Comparison of ENCODE assay signal across 7 mouse cellular contexts in genomic region chr11:117316441-117317331, GRCm38 (mm10).
DNase-seq lines count a peak whose midpoint lies in the region; ATAC-seq and TF ChIP-seq lines count a peak whose summit lies in the region.

No protein-coding gene starts in this region.

- H3K27me3 ChIP-seq in spleen, adult 2 months (ENCODE audit: control insufficient read depth, insufficient read depth, low read length), result no peaks in the 10 kb centered on the region
- H3K27me3 ChIP-seq in hindbrain, embryonic 11.5 days (ENCODE audit: control insufficient read depth, insufficient read depth, low read length), result no peaks in the 10 kb centered on the region
- no peaks in the 10 kb centered on the region for H3K27me3 ChIP-seq in liver, embryonic 15.5 days
- no peaks in the 10 kb centered on the region for H3K27me3 ChIP-seq in neural tube, embryonic 14.5 days (ENCODE audit: control insufficient read depth, insufficient read depth, low read length)

- peaks cover 61% of the 10 kb centered on the region for H3K4me1 ChIP-seq in spleen, adult 2 months (ENCODE audit: control insufficient read depth, insufficient read depth, insufficient read length)
- peaks cover 37% of the 10 kb centered on the region for H3K4me1 ChIP-seq in hindbrain, embryonic 11.5 days (replicated peaks; ENCODE audit: control insufficient read depth, insufficient read depth, low read length)
- H3K4me1 ChIP-seq in liver, embryonic 15.5 days (replicated peaks), result peaks cover 77% of the 10 kb centered on the region
- H3K4me1 ChIP-seq in neural tube, embryonic 14.5 days (ENCODE audit: control insufficient read depth, insufficient read depth, low read length), result peaks cover 36% of the 10 kb centered on the region

- no peak for DNase-seq in spleen, adult 2 months (ENCODE audit: low read depth in 1 of 2, low spot score in 2 of 2)
- DNase-seq in spleen, postnatal 14 days (ENCODE audit: low spot score in 2 of 2), result no peak
- DNase-seq in embryo, embryonic 9.5 days (ENCODE audit: extremely low spot score), result peak; percentile 55
- peak; percentile 53 for DNase-seq in hindbrain, embryonic 11.5 days (ENCODE audit: low spot score)
- DNase-seq in spleen, postnatal 10 days (ENCODE audit: low spot score in 2 of 2), result no peak

- no peak for TF ChIP-seq CTCF in spleen, adult 2 months (IDR thresholded peaks at IDR 0.05; ENCODE audit: extremely low read depth, insufficient read depth, insufficient read length, insufficient replicate concordance)

- H3K9ac ChIP-seq in hindbrain, embryonic 11.5 days (ENCODE audit: low read depth, low read length), result peak overlapping the region; percentile 40; the same call in 1 of the 2 replicates
- H3K9ac ChIP-seq in liver, embryonic 15.5 days, result 0 out of 2 replicates have a peak overlapping the region, but pooled peaks have one; percentile 32
- H3K9ac ChIP-seq in neural tube, embryonic 14.5 days (replicated peaks; ENCODE audit: low read depth, low read length), result 0 out of 2 replicates have a peak overlapping the region, but pooled peaks have one; percentile 0

- TF ChIP-seq POLR2A in spleen, adult 2 months (IDR thresholded peaks at IDR 0.05; ENCODE audit: low read depth, low read length), result no peak

- no peak for ATAC-seq in hindbrain, embryonic 11.5 days (ENCODE audit: low FRiP score)
- ATAC-seq in liver, embryonic 15.5 days (ENCODE audit: insufficient read depth), result no peak
- no peak for ATAC-seq in neural tube, embryonic 14.5 days (ENCODE audit: low read depth)

- H3K9me3 ChIP-seq in hindbrain, embryonic 11.5 days (ENCODE audit: control insufficient read depth, low read length), result no peaks in the 10 kb centered on the region
- H3K9me3 ChIP-seq in liver, embryonic 15.5 days (replicated peaks), result no peaks in the 10 kb centered on the region
- no peaks in the 10 kb centered on the region for H3K9me3 ChIP-seq in neural tube, embryonic 14.5 days (ENCODE audit: control insufficient read depth, low read length)

- H3K4me3 ChIP-seq in spleen, adult 2 months (ENCODE audit: extremely low read depth, insufficient read depth, insufficient read length), result no peak overlapping the region
- H3K4me3 ChIP-seq in hindbrain, embryonic 11.5 days (ENCODE audit: low read depth, low read length), result no peak overlapping the region
- H3K4me3 ChIP-seq in liver, embryonic 15.5 days (replicated peaks), result peak overlapping the region; percentile 24; the same call in 1 of the 2 replicates
- H3K4me3 ChIP-seq in neural tube, embryonic 14.5 days (ENCODE audit: low read depth, low read length), result no peak overlapping the region

- peak overlapping the region; percentile 25 for H3K4me2 ChIP-seq in hindbrain, embryonic 11.5 days (replicated peaks; ENCODE audit: low read depth, low read length)
- peak overlapping the region; percentile 58 for H3K4me2 ChIP-seq in liver, embryonic 15.5 days
- no peak overlapping the region for H3K4me2 ChIP-seq in neural tube, embryonic 14.5 days (ENCODE audit: low read depth, low read length)

- H3K27ac ChIP-seq in spleen, adult 2 months (ENCODE audit: insufficient read depth, low read length), result peak overlapping the region; percentile 94
- H3K27ac ChIP-seq in hindbrain, embryonic 11.5 days (ENCODE audit: low read depth, low read length), result peak overlapping the region; percentile 92
- peak overlapping the region; percentile 82 for H3K27ac ChIP-seq in liver, embryonic 15.5 days (replicated peaks)
- peak overlapping the region; percentile 85 for H3K27ac ChIP-seq in neural tube, embryonic 14.5 days (ENCODE audit: low read depth, low read length)

- no peaks in the 10 kb centered on the region for H3K36me3 ChIP-seq in spleen, adult 2 months (ENCODE audit: control insufficient read depth, insufficient read depth, low read length)
- no peaks in the 10 kb centered on the region for H3K36me3 ChIP-seq in hindbrain, embryonic 11.5 days (ENCODE audit: control insufficient read depth, insufficient read depth, low read length)
- no peaks in the 10 kb centered on the region for H3K36me3 ChIP-seq in liver, embryonic 15.5 days (replicated peaks)
- no peaks in the 10 kb centered on the region for H3K36me3 ChIP-seq in neural tube, embryonic 14.5 days (ENCODE audit: control insufficient read depth, insufficient read depth, low read length)

- WGBS in spleen, adult 2 months, result 54% methylated on average over 16 of the region's 16 CpGs
- 47% methylated on average over 16 of the region's 16 CpGs for WGBS in hindbrain, embryonic 11.5 days
- WGBS in liver, embryonic 15.5 days (ENCODE audit: insufficient replicate concordance), result 39% methylated on average over 16 of the region's 16 CpGs
- 54% methylated on average over 16 of the region's 16 CpGs for WGBS in neural tube, embryonic 14.5 days

Comparison
In these comparisons a context has a peak if more than half of its experiments do, and no peak if none do; other contexts are left out.
1. DNase-seq: peak in embryo, embryonic 9.5 days (single experiment) and hindbrain, embryonic 11.5 days (single experiment); none in spleen, adult 2 months (0 of 2), spleen, postnatal 14 days (0 of 2) and spleen, postnatal 10 days (0 of 2).
2. Peak in every context shown above with its lines, with median percentiles within 50 percentile points of each other: H3K27ac ChIP-seq and H3K9ac ChIP-seq.